Comparison of ENCODE assay signal across 26 mouse cellular contexts in the genomic region with DNA sequence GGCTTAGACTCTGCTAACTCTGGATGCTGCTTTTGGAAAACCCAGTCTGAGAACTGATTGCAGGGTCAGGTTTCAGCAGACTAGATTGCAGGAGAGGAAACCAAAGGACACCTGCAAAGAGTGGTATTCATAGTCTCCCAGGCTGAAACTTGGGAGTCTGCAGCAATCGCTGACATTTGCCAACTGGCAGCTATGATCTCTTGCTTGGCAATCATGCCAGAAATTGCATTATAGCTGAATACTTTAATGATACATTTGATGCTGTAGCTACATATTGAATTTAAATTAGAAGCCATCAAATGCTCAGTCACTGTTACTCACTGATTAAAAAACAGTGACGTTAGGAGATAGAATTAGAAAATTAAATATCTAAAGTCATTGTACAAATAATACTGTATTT.
"Had no signal": no experiment of that assay in that cellular context is flagged by ENCODE, and none has a peak within 500 bp of the region (broad histone marks: within the 10 kb centered on the region; RNA-seq: fewer than 3 reads in every experiment).

No protein-coding gene starts in this region.

- H3K27me3 ChIP-seq: heart, embryonic 13.5 days; heart, embryonic 15.5 days; hindbrain, embryonic 13.5 days; hindbrain, embryonic 15.5 days; kidney, embryonic 15.5 days; limb, embryonic 13.5 days; limb, embryonic 15.5 days; liver, embryonic 12.5 days had no signal

- H3K27ac ChIP-seq: heart, adult 2 months; heart, embryonic 13.5 days; heart, embryonic 15.5 days; hindbrain, embryonic 13.5 days; hindbrain, embryonic 15.5 days; hindbrain, postnatal 0 days; kidney, embryonic 15.5 days; limb, embryonic 13.5 days; limb, embryonic 15.5 days; liver, embryonic 12.5 days; liver, embryonic 14.5 days had no signal

- H3K9me3 ChIP-seq: heart, embryonic 13.5 days; heart, embryonic 15.5 days; hindbrain, embryonic 13.5 days; hindbrain, embryonic 15.5 days; kidney, embryonic 15.5 days; limb, embryonic 13.5 days; limb, embryonic 15.5 days; liver, embryonic 12.5 days had no signal

- ATAC-seq: hindbrain, postnatal 0 days; intestine, embryonic 16.5 days; liver, embryonic 12.5 days had no signal

- DNase-seq: gastrocnemius, postnatal 14 days; gastrocnemius, postnatal 36 days; heart, adult 11 months; heart, adult 2 months; heart, postnatal 14 days; heart, postnatal 36 days; kidney, adult 11 months; kidney, adult 2 months; kidney, adult 9 months; kidney, postnatal 10 days; kidney, postnatal 25 days; layer of hippocampus, adult 9-11 months; layer of hippocampus, postnatal 36 days; left cerebral cortex, postnatal 4 days had no signal

- H3K4me3 ChIP-seq: heart, adult 2 months; heart, embryonic 13.5 days; heart, embryonic 15.5 days; hindbrain, embryonic 13.5 days; hindbrain, embryonic 15.5 days; kidney, embryonic 15.5 days; limb, embryonic 13.5 days; limb, embryonic 15.5 days; liver, embryonic 12.5 days had no signal

- H3K4me2 ChIP-seq: heart, embryonic 11.5 days; heart, embryonic 13.5 days; heart, embryonic 15.5 days; hindbrain, embryonic 13.5 days; hindbrain, embryonic 15.5 days; kidney, embryonic 15.5 days; limb, embryonic 13.5 days; limb, embryonic 15.5 days; liver, embryonic 12.5 days had no signal

- H3K36me3 ChIP-seq: heart, embryonic 13.5 days; heart, embryonic 15.5 days; hindbrain, embryonic 13.5 days; hindbrain, embryonic 15.5 days; kidney, embryonic 15.5 days; limb, embryonic 13.5 days; limb, embryonic 15.5 days; liver, embryonic 12.5 days had no signal

- H3K9ac ChIP-seq: heart, embryonic 13.5 days; heart, embryonic 15.5 days; hindbrain, embryonic 13.5 days; hindbrain, embryonic 15.5 days; kidney, embryonic 15.5 days; limb, embryonic 13.5 days; limb, embryonic 15.5 days; liver, embryonic 12.5 days; liver, embryonic 14.5 days had no signal

- H3K4me1 ChIP-seq: heart, embryonic 13.5 days; heart, embryonic 15.5 days; hindbrain, embryonic 13.5 days; hindbrain, embryonic 15.5 days; kidney, embryonic 15.5 days; limb, embryonic 13.5 days; limb, embryonic 15.5 days; liver, embryonic 12.5 days had no signal
